Mouse (Mus musculus) neural tube, embryonic 12.5 days (tissue): ENCODE results near the gene Npnt. TPM values are rescaled to one million over a fixed set of nuclear protein-coding genes. Genes with fewer than 3 reads are reported as not detected.

Experiments used
- ATAC-seq: fragments of 200-750 bp; cut with Nextera tagmentation; 2 replicates; pipeline ENCODE4 v1.8.0; 2017; ENCODE audit warnings: low read depth, mild to moderate bottlenecking, moderate TSS enrichment, moderate library complexity; ENCODE audit not compliant: low FRiP score
- H3K27ac ChIP-seq: fragments of 300-500 bp; sonication (generic); 2 replicates; pipeline ENCODE4 v1.5.1; 2016
- H3K27me3 ChIP-seq: fragments of 300-500 bp; sonication (generic); replicated peaks from 2 replicates; pipeline ENCODE4 v1.6.1; 2016; ENCODE audit warnings: mild to moderate bottlenecking
- H3K36me3 ChIP-seq: fragments of 300-500 bp; sonication (generic); 2 replicates; pipeline ENCODE4 v1.6.1; 2016; ENCODE audit warnings: mild to moderate bottlenecking
- H3K4me1 ChIP-seq: fragments of 300-500 bp; sonication (generic); 2 replicates; pipeline ENCODE4 v1.6.1; 2016
- H3K4me2 ChIP-seq: fragments of 300-500 bp; sonication (generic); replicated peaks from 2 replicates; pipeline ENCODE4 v1.6.1; 2016; ENCODE audit warnings: mild to moderate bottlenecking
- H3K4me3 ChIP-seq: fragments of 300-500 bp; sonication (generic); 2 replicates; pipeline ENCODE4 v1.5.1; 2016
- H3K9ac ChIP-seq: fragments of 300-500 bp; sonication (generic); 2 replicates; pipeline ENCODE4 v1.6.1; 2016; ENCODE audit warnings: mild to moderate bottlenecking
- H3K9me3 ChIP-seq: fragments of 300-500 bp; sonication (generic); 2 replicates; pipeline ENCODE4 v1.6.1; 2016; ENCODE audit warnings: mild to moderate bottlenecking
- WGBS: fragments of 180-500 bp; shearing (Covaris S2); methylation state at CpG from one replicate; pipeline ENCODE4 v1.1.7; 2016; 5-methylcytosine and 5-hydroxymethylcytosine counted together
- polyA plus RNA-seq: library from polyadenylated mRNA; unstranded; fragments of >200 nt; fragmentation: Nextera tagmentation; extraction: Ambion mirVana; gene quantifications from 2 replicates; pipeline ENCODE4 v1.2.1, GENCODE M21; 2016

Npnt gene
- polyA plus RNA-seq, 1 experiment from 2014 or later: 5.8 TPM

DNA sequence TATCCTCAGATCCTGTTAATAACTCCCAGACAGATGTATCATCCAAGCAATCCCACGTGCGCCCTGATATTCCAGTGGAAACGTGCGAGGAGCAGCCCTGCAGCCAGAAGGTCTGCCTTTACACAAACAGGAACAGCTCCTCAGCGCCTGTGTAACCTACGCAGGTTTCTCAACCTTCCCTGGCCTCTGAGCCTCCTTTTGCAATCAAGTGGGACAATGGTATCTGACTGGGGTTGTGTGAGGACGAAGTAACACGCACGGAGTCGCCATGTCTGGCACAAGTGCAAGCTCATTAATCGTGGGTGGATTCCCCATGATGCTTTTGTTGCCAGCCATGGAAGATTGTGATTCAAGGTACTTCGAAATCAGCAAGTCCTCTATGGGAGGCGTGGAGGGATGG, 86.2 kb downstream of the Npnt start:
- no peak for ATAC-seq
- WGBS: 87% methylated on average over 13 of the region's 13 CpGs
- Histone ChIP-seq H3K4me2 (no peak overlapping the region), H3K9me3 (no peaks in the 10 kb centered on the region), H3K4me3 (no peak overlapping the region), H3K27me3 (no peaks in the 10 kb centered on the region), H3K27ac (no peak overlapping the region), H3K36me3 (no peaks in the 10 kb centered on the region), H3K9ac (no peak overlapping the region), H3K4me1 (no peaks in the 10 kb centered on the region)

DNA sequence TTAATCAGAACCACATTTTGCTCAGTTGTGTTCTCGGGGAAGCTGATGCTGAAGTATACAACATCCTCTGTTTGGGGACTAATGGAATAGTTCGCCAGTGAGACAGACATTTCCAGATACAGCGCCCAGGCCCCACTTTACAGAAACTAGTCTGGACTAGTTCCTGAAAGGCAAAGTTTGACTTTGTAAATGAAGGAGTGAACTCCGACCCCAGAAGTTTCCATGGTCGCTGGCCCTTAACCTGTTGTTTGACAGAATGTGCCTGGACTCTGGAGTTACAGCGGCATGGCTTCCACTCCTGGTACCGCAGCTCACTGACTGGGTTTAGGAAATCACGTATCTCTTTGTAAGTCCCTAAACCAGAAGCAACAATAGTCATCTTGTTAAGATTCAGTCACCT, 89.3 kb downstream of the Npnt start:
- H3K4me1 ChIP-seq: no peaks in the 10 kb centered on the region
- no peak overlapping the region for H3K27ac ChIP-seq
- 83% methylated on average over 8 of the region's 8 CpGs for WGBS
- H3K27me3 ChIP-seq: no peaks in the 10 kb centered on the region
- no peak overlapping the region for H3K4me2 ChIP-seq
- H3K9me3 ChIP-seq: no peaks in the 10 kb centered on the region
- H3K4me3 ChIP-seq: no peak overlapping the region
- H3K36me3 ChIP-seq: no peaks in the 10 kb centered on the region
- H3K9ac ChIP-seq: no peak overlapping the region
- ATAC-seq: no peak

DNA sequence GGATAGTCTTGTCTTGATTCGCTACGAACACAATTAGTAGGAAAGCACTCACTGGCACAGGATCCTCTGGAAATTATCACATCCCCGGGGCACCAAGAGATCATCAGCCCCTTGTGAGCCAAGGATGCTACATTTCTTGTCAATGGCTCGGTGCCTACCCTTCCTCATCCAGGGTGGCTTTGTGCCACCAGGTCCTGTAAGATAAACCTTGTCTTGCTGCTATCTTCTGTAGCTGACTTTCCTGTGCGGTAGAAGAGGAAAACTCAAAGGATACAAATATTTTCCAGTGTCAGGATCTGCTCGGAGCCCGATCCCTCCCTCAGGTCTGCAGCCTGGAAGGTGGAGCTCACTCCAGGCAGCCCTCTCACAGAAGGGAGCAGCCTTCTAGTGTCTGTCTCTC, 90.5 kb downstream of the Npnt start:
- Histone ChIP-seq H3K9ac (no peak overlapping the region), H3K4me3 (no peak overlapping the region), H3K9me3 (no peaks in the 10 kb centered on the region), H3K4me2 (no peak overlapping the region), H3K4me1 (no peaks in the 10 kb centered on the region), H3K36me3 (no peaks in the 10 kb centered on the region), H3K27me3 (no peaks in the 10 kb centered on the region), H3K27ac (no peak overlapping the region)
- ATAC-seq: no peak
- WGBS: 87% methylated on average over 7 of the region's 7 CpGs

DNA sequence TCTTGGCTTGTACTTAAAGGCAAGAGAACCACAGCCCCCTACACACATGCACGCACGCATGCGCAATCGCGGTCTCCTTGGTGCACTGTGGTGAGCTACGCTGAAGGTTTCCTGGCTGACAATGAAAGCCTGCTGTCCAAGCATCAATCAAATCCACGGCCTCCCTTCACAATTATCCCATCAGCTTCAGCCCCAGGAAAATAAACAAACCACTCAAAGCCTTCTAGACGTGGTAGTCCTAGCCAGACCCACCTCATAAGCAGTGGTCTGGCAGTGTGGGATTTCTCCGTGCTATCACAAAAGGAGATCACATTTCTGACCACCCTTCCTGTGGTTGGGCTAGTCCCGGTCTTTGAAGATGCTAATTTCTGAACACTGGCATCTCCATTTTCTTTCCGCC, 91.2 kb downstream of the Npnt start:
- no peak for ATAC-seq
- 70% methylated on average over 11 of the region's 11 CpGs for WGBS
- H3K9ac ChIP-seq: no peak overlapping the region
- no peaks in the 10 kb centered on the region for H3K9me3 ChIP-seq
- H3K36me3 ChIP-seq: no peaks in the 10 kb centered on the region
- no peaks in the 10 kb centered on the region for H3K27me3 ChIP-seq
- H3K4me3 ChIP-seq: no peak overlapping the region
- no peak overlapping the region for H3K4me2 ChIP-seq
- no peaks in the 10 kb centered on the region for H3K4me1 ChIP-seq
- no peak overlapping the region for H3K27ac ChIP-seq

DNA sequence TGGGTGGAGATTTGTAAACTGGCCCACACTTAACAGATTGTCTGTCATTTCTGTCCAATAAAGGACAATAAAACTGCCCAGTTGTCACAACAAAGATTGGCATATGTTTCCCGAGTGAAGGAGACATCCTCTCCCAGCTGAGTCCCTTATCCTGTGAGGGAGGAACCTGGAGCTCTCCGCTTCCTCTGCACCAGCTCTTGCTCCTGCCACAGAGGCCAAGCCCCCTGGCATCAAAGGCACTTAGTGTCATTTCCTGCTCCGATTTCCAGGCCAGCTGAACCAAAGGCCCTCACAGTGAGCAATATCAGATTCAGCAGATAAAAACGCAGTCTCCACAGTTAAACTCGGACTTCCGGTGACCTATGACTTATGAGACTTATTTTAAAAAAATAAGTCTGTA, 93.4 kb downstream of the Npnt start:
- Histone ChIP-seq H3K27me3 (no peaks in the 10 kb centered on the region), H3K4me1 (no peaks in the 10 kb centered on the region), H3K9ac (no peak overlapping the region), H3K4me2 (no peak overlapping the region), H3K9me3 (no peaks in the 10 kb centered on the region), H3K4me3 (no peak overlapping the region), H3K27ac (no peak overlapping the region), H3K36me3 (no peaks in the 10 kb centered on the region)
- WGBS: 65% methylated on average over 6 of the region's 6 CpGs
- no peak for ATAC-seq

DNA sequence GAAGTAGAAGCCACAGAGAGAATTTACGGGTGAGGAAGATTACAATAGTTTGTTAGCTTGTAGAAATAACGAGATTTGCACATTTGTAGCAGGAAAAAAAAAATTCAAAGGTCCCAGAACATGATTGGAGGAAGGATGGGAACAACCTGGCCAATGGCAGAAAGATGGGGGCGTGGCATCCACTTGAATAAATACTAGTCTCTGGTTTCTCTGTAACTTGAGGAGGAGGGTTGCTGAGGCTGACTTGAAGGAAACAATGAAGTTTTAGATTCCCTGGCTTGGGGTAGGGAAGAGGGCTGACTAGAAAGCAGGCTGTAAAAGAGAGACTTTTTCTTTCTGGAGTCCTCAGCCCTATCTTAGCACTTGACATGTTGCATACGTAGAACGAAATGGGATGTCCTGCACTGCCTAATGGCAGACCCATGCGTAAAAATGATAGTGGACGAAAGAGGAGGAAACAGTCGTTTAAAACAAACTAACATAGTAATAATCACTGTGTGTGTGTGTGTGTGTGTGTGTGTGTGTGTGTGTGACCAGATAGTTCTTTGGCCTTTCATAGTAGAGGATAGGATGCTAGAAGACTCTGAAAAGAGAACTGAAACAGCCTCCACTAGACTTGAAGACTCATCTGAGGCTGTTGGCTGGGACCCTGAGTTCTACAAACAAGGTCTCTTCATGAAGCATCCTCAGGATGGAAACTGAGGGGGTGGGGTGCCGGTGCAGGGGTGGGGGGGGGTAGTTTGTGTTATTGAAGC, 94.5 kb downstream of the Npnt start:
- no peaks in the 10 kb centered on the region for H3K36me3 ChIP-seq
- H3K9ac ChIP-seq: no peak overlapping the region
- H3K4me2 ChIP-seq: no peak overlapping the region
- no peak overlapping the region for H3K4me3 ChIP-seq
- H3K27ac ChIP-seq: no peak overlapping the region
- 69% methylated on average over 9 of the region's 9 CpGs for WGBS
- peak; percentile 49; the same call in 1 of the 2 replicates for ATAC-seq
- H3K4me1 ChIP-seq: no peaks in the 10 kb centered on the region
- no peaks in the 10 kb centered on the region for H3K9me3 ChIP-seq
- no peaks in the 10 kb centered on the region for H3K27me3 ChIP-seq

DNA sequence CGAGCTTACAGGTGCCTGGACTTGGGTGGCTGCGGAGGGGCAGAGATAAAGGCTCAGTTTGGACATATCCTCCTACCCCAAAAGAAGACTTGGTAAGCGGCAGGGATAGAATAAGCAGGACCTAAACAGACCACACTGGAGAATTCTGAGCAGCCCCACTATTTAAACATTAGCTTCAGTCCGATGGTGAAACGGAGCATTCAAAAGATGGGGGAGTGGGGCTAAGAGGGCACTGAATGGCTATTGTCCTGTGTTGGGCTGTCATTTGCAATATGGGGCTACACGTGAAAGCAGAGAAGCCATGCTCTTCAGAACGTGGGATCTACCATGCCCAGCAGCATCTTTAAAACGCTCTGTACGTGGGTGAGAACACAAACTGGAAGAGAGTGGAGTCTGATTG, 95.8 kb downstream of the Npnt start:
- H3K27me3 ChIP-seq: no peaks in the 10 kb centered on the region
- no peak overlapping the region for H3K9ac ChIP-seq
- 88% methylated on average over 9 of the region's 9 CpGs for WGBS
- no peaks in the 10 kb centered on the region for H3K9me3 ChIP-seq
- no peaks in the 10 kb centered on the region for H3K4me1 ChIP-seq
- H3K4me2 ChIP-seq: no peak overlapping the region
- H3K36me3 ChIP-seq: no peaks in the 10 kb centered on the region
- ATAC-seq: no peak
- no peak overlapping the region for H3K4me3 ChIP-seq
- no peak overlapping the region for H3K27ac ChIP-seq

DNA sequence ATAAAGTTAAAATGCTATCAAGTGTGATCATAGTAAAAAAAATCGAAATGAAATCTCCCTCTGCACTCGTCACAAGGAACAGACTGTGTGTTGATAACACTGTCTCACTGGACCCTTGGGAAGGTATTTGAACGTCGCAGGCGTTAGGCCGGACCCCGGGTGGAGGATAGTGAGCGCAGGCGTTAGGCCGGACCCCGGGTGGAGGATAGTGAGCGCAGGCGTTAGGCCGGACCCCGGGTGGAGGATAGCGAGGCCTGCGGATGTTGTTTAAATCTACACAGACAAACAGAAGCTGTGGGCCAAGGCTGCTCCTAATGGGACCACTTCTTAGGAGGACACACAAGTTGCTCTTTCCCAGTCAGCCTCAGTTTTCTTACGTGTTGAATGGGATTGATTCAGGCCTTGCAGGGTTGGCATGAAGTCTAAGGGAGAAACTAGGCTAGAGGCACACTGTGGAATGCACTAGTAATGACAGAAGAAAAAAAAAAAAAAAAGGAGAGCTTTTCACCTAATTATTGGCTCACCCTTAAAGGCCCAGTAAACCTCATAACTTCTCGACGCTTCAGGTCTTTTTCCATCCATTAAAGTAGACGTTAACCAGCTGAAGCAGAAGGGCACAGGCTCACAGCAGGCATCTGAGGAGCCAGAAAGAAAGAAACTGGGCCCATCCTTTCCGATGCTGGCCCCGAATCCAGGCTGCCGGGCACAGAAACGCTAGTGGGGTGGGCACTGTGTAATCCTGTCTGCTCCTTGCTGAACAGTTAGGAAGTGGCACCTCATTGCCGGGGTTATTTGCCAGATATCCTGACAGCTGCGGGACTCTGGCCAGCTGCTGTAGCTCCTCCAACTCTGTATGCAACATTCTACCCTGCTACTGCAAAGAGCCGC, 98.0 kb downstream of the Npnt start:
- no peak for ATAC-seq
- H3K27me3 ChIP-seq: no peaks in the 10 kb centered on the region
- WGBS: 71% methylated on average over 28 of the region's 28 CpGs
- H3K9me3 ChIP-seq: no peaks in the 10 kb centered on the region
- H3K9ac ChIP-seq: no peak overlapping the region
- no peaks in the 10 kb centered on the region for H3K36me3 ChIP-seq
- no peak overlapping the region for H3K4me3 ChIP-seq
- H3K4me1 ChIP-seq: no peaks in the 10 kb centered on the region
- H3K27ac ChIP-seq: no peak overlapping the region
- no peak overlapping the region for H3K4me2 ChIP-seq

DNA sequence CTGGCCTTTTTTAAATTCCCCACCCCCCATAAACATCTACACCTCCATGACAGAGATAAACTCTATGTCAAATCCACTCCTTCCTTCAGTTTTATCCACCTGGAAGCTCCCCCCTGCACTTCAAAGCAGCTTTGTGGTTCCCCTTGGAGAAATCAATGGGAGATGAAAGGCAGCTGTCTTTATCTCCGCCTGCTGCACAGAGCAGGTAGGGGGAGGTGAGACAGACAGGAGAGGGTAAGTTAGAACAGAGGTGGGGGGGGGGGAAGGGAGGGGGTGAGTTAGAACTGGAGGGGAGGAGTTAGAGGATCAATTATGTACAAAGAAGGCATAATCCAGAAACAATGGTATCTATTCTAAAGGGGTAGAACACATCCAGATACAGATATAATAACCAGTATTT, 98.7 kb downstream of the Npnt start:
- H3K27ac ChIP-seq: no peak overlapping the region
- H3K4me1 ChIP-seq: no peaks in the 10 kb centered on the region
- ATAC-seq: no peak
- no peaks in the 10 kb centered on the region for H3K27me3 ChIP-seq
- H3K36me3 ChIP-seq: no peaks in the 10 kb centered on the region
- H3K4me3 ChIP-seq: no peak overlapping the region
- no peak overlapping the region for H3K4me2 ChIP-seq
- H3K9me3 ChIP-seq: no peaks in the 10 kb centered on the region
- WGBS: 71% methylated on average over 1 of the region's 1 CpGs
- no peak overlapping the region for H3K9ac ChIP-seq

DNA sequence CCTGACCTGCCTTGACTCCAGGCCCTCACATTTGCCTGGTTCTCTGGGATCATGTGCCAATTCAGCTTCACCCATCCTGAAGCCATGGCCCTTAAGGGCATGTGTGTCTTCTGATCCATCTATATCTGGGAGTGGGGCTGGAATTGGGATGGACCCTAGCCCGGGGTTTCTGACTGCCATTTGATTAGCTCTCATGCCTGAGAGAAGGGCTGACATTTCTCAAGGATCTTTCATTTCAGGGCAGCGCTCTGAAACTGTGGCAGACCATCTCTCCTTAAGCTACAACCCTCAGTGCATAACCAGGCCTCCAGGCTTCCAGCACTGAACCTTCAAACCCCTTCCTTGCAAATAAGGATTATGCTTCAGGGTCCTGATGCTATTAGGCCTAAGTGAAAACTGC, 99.7 kb downstream of the Npnt start:
- H3K36me3 ChIP-seq: no peaks in the 10 kb centered on the region
- no peak for ATAC-seq
- WGBS: 82% methylated on average over 2 of the region's 2 CpGs
- H3K27me3 ChIP-seq: no peaks in the 10 kb centered on the region
- H3K4me2 ChIP-seq: no peak overlapping the region
- no peaks in the 10 kb centered on the region for H3K9me3 ChIP-seq
- no peak overlapping the region for H3K4me3 ChIP-seq
- no peak overlapping the region for H3K9ac ChIP-seq
- no peaks in the 10 kb centered on the region for H3K4me1 ChIP-seq
- H3K27ac ChIP-seq: no peak overlapping the region

DNA sequence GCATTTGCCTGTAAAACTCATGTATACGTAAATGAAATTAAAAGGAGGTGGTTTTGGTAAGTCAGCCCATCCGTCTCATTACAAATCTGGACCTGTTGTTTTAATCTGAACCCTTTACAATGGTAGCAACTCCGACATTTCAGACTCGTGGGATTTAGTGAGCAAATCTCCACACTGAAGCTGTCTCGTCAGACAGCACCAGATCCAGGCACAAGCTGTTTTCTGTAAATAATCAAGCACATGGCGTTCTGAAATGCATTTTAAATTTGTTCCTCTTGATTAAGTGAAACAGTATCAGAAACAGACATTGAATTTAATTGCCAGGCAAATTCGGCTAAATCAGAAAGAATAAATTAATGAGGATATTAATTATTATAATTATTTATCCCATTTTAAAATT, 100.4 kb downstream of the Npnt start:
- H3K4me3 ChIP-seq: no peak overlapping the region

DNA sequence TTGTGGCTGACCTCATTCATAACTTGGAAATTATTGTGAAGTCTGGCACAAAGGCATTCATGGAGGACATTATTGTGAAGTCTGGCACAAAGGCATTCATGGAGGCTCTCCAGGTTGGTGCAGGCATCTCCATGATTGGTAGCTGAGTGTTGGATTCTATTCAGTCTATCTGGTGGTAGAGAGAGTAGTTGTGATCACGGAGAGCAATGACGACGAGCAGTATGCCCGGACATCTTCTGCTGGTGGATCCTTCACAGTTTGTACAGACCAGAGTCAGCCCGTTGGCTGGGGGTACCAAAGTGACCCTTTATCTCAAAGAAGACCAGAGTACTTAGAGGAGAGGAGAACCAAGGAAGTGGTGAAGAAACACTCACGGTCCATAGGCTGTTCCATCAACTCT, 107.4 kb downstream of the Npnt start:
- H3K4me2 ChIP-seq: no peak overlapping the region
- H3K27me3 ChIP-seq: no peaks in the 10 kb centered on the region
- H3K36me3 ChIP-seq: peaks cover 20% of the 10 kb centered on the region
- ATAC-seq: no peak
- H3K4me3 ChIP-seq: no peak overlapping the region
- no peak overlapping the region for H3K9ac ChIP-seq
- H3K27ac ChIP-seq: no peak overlapping the region
- H3K9me3 ChIP-seq: no peaks in the 10 kb centered on the region
- WGBS: 96% methylated on average over 6 of the region's 6 CpGs
- H3K4me1 ChIP-seq: no peaks in the 10 kb centered on the region

More for the DNA sequence above, 100.4 kb downstream of the Npnt start:
- WGBS: 86% methylated on average over 7 of the region's 7 CpGs
- H3K4me2 ChIP-seq: no peak overlapping the region
- H3K4me1 ChIP-seq: no peaks in the 10 kb centered on the region
- H3K27me3 ChIP-seq: no peaks in the 10 kb centered on the region
- no peak for ATAC-seq
- no peaks in the 10 kb centered on the region for H3K9me3 ChIP-seq
- no peaks in the 10 kb centered on the region for H3K36me3 ChIP-seq
- H3K27ac ChIP-seq: no peak overlapping the region
- H3K9ac ChIP-seq: no peak overlapping the region
